Mouse (Mus musculus): Measurements from ENCODE around the gene Gm3248.
"Not testable (repeated sequence)": the region's sequence is repeated elsewhere in the genome, so short reads cannot be mapped to it uniquely, and the experiment has no call there.

The Gm3248 gene

DNA sequence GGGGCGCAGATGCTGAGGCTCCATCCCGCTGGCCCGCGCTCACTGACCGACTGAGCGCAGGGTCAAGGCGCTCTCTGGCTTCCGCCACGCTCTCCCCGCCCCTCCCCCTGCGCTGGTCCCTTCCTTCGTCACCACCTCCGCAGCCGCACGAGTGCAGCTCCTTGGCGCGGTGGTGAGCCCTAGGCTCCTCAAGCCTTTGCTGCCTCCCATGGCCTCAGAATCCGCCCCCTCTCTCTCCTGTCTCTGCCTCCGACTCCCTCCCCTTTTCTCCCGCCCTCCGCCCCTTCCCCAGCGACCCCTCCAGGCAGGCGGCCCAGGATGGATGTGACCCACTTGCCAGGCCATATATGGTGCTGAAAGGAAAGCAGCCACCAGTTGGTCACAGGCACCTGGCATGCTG lies at the start of gene Gm3248:
Gene Gm3248 (minus strand): TSS at position 111 of the 400 bp plus-strand sequence.
- DNase-seq (ENCODE audit: low spot score in 2 of 2) = not testable (repeated sequence)

DNA sequence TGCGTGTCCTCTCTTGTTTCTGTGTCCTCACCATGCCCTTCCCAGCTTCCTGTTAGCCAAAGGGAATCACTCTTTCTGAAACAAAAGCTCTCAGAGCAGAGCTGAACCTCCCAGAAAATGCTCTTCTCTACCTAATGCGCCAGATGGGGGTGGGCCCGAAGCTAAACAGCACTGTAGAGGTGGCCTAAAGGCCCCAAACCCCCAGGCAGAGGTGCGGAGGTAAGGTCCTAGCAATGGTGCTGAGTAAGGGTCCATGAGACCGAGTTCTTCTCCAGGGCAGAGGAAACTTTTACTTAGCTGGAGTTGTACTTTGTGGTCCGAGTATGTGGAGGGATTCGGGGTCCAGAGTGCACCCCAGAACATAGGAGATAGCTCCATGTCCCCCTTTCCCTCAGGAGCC lies 25.6 kb upstream of the Gm3248 start:
- DNase-seq (ENCODE audit: low spot score in 2 of 2) = not testable (repeated sequence)

DNA sequence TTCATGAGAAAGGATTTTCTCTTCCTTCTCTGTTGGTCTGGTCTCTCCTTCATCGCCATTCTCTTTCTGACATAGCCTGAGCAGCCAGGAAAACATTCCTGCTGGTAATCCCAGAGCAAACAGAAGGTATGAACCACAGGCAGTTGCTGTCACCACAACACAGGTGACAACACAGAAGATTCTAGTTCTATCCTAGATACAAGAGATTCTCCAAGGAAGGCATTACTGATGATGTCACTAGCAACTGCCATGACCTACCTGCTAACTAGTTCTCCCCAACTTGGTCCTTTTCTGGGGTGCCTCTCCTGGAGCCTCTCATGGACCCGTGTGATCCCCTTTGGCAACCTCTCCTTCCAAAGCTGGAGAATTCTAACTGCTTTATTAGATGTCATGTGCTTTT lies 17.5 kb upstream of the Gm3248 start, which contains the start of gene Gm3453:
Gene Gm3453 (minus strand): TSS at position 101 of the 400 bp plus-strand sequence.
- not testable (repeated sequence) for DNase-seq (ENCODE audit: low spot score in 2 of 2)

DNA sequence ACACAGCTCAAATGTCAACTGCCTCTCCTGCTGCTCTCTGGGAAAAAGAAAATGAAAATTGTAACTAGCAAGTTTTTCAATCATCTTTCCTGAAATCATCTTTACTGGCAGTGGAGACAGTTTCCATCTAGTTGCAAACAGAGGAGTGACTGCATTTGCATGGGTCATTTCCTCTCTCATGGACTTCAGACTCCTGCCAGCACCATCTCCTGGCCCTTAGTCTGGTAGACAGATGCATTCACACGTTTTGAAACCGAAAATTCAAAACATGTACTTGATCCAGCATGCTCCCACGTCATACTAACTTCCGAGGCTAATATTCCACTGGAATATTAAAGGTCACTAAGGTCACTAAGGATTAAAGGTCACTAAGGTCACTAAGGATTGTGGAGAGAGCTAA lies 896 bp upstream of the Gm3248 start:
- not testable (repeated sequence) for DNase-seq (ENCODE audit: low spot score in 2 of 2)

DNA sequence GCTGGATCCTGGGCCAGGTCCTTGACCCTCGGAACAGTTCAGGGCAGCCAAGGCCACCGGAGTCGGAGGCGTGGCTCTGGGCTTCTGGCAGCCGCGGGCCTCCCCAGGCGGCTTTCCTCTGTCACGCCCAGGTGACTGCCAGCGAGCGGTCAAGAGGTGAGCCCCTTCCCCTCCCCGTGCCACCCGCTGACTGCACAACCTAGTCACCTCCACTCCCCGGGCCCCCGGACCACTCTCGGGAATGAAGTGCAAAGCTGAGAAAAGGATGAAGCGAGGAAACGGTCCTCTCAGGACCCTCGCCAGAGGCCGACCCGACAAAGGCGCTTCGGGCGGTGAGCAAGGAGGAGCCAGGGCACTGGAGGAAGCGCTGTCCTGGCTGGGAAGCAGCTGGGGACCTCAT lies 443 bp downstream of the Gm3248 start:
- DNase-seq (ENCODE audit: low spot score in 2 of 2) = peak; percentile 1 to 26

DNA sequence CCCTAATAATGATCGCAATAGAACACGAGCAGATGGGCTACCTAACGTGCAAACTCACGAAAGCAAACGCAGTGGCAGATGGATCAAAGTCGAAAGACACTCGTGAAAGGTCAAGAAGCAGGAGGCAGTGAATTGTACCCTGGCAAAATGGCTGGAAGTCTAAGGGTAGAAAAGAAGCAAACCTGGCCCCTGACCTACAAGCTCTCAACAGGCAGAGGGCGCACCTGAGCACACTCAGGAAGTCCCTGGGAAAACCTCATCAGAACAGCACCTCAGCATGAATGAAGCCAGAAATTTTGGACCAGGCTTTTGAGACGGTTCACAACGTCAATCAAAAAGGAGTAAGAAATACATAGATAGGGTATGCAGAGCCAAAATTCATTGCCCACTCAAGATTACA lies 1.1 kb downstream of the Gm3248 start:
- DNase-seq (ENCODE audit: low spot score in 2 of 2) = not testable (repeated sequence)

DNA sequence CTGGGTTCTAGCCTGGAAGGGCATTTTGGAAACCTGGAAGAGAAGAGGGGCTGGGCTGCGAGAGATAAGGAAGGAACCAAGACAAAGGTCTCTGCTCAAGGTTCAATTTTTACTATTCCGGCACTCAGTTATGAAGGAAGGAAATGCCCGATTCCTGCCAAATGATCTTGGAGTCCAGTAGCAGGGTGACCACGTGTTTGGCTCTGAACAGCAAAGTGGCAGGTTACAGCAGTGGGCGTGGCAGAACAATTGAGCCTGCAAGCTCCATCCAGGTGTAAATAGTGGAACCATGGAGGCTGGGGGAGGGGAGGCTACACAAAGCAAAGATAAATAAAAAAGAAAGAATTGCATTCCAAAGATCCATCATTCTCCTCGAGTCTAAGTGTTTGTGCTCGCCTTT lies 38.3 kb downstream of the Gm3248 start:
- DNase-seq (ENCODE audit: low spot score in 2 of 2) = not testable (repeated sequence)

DNA sequence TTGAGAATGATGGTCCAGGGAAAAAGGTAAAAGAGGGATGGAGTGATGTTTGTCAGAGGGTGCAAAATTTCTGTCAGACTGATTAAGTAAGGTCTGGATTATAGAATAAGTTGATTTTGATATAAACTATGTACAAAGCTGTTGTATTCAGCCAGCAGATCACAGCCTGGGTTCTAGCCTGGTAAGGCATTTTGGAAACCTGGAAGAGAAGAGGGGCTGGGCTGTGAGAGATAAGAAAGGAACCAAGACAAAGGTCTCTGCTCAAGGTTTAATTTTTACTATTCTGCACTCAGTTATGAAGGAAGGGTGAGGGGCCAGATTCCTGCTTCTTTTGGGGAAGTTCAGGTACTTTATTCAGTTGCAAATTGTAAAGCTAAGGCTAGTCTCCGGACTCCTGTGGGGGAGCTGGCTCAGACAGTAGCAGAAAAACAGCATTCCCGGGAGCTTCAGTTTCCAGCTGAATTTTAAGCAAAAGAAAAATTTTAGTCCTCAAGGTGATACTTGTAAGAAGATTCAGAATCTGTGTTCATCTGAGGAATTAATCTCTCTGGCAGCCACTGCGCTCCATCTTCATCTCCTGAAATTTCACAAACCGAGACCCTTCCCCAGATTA lies 43.1 kb downstream of the Gm3248 start:
- not testable (repeated sequence) for DNase-seq (ENCODE audit: low spot score in 2 of 2)

DNA sequence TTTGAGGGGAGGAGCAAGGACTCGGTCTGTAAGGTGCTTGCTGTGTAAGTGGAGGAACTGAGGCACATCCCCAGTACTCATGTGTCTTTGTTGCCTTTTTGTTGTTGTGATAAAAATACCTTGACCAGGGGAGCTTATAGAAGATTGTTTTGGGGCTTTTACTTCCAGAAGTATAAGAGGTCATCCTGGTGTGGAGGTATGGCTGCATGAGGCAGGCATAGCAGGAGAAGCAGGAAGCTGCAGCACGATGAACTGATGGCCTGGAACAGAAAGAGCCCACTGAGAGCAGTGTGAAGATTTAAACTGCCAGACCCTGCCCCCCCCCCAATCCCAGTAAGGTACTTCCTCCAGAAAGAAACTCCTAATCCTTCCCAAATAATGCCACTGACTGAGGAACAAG lies 47.8 kb downstream of the Gm3248 start:
- not testable (repeated sequence) for DNase-seq (ENCODE audit: low spot score in 2 of 2)
